Mouse (Mus musculus) cortical plate, adult 2 months (tissue): ENCODE results near the gene Ehbp1l1.

Source experiments
- CTCF ChIP-seq: fragments of 200-500 bp; IDR thresholded peaks from 2 replicates; pipeline ENCODE4 v1.5.1; 2011; ENCODE audit warnings: mild to moderate bottlenecking, control low read depth, low read length; ENCODE audit not compliant: insufficient read depth; ENCODE audit errors: extremely low read depth
- POLR2A ChIP-seq: fragments of 200-500 bp; IDR thresholded peaks from 2 replicates; pipeline ENCODE4 v1.6.1; 2011; ENCODE audit warnings: mild to moderate bottlenecking, low read length, control low read depth; ENCODE audit not compliant: insufficient read depth; ENCODE audit errors: extremely low read depth

DNA sequence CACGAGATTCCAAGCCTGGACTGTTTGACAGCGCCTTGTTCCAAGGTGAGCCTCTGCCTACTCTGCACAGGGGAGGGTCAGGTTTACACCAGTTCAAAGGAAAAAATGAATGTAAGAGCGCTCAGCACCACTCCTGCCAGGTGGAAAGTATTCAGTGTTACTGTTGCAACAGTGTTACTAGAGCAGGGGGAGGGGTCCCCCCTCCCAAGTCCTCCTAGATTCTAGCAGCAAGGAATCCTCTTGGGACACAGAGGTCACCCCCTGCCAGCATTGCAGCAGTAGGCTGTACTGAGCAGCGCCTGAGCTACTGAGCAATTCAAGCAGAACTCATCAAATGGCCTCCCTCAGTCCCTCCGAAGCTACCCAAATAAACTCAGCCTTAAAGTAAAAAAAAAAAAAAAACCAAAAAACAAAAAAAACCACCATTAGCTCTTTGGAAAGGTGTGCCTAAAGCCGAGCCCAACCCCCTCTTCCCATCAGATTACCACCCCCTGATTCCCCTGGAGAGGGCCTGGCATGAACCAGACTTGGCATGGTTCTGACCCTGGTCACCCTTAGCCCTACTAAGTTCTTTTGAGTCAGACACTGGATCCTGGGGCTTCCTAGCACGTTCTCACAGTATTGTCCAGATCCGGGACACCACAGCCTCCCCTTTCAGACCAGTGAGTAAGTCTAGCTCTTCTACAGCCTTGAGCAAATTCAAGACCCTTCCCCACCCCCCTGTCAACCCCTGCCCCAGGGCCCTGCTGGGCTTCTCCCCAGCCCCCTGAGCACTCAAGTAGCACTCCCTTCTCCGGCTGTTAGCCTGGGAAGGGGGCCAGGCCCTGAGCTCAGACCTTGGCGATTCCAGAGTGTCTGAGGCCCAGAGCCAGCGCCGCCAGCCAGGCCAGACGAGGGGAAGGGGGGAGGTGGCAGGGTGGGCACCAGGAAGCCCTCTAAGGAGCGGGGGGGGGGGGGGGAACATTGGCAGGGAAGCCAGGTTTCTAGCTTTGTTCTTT, 14.5 kb upstream of the Ehbp1l1 start, which contains the start of gene Ltbp3:
- TF ChIP-seq CTCF (no peak), POLR2A (no peak)
